Comparison of ENCODE assay signal across 25 mouse cellular contexts in the genomic region with DNA sequence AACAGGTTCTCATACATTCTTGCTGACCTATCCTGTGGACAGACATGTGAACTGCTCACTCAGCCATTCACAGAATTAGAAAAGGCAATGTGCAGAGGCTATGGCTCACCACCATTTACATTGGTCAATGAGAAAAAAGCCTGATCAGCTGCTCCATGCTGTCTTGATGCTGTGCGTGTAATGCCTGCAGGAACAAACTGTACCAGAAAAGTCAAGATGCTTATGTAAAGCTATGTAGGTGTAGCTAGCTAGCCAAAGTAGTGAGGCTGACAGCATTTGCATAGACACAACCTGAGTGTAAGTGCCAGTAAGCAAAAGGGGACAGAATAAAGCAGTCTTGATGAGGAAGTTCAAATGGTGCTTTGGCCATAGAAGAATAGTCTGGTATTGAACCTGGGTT.
DNase-seq lines count a peak whose midpoint lies in the region; ATAC-seq and TF ChIP-seq lines count a peak whose summit lies in the region.
"Had no signal": no experiment of that assay in that cellular context is flagged by ENCODE, and none has a peak within 500 bp of the region (broad histone marks: within the 10 kb centered on the region; RNA-seq: fewer than 3 reads in every experiment).

No protein-coding gene starts in this region.

- in situ Hi-C loops in CH12.LX (cut with MboI; ENCODE audit: low pct_ligation_motif_present, low pct_unique_long_range_greater_than_20kb, low sequenced_read_pairs): no loop called here

- no peak overlapping the region for H3K4me3 ChIP-seq in cerebellum, adult 2 months (replicated peaks; ENCODE audit: insufficient read depth, low read depth, low read length)
- no peak overlapping the region for H3K4me3 ChIP-seq in left cerebral cortex, adult 2 months
- H3K4me3 ChIP-seq in CH12.LX (replicated peaks in 1 of 3; ENCODE audit: low read depth in 2 of 3, low read length in 2 of 3, poor library complexity in 1 of 3): no peak overlapping the region
- H3K4me3 ChIP-seq: embryonic facial prominence, embryonic 13.5 days; embryonic facial prominence, embryonic 15.5 days; erythroblast, embryonic 14.5 days; forebrain, embryonic 10.5 days; forebrain, embryonic 12.5 days had no signal

- no peak overlapping the region for H3K4me2 ChIP-seq in CH12.LX (ENCODE audit: insufficient read depth, low read depth, poor library complexity, severe bottlenecking)
- H3K4me2 ChIP-seq: embryonic facial prominence, embryonic 13.5 days; embryonic facial prominence, embryonic 15.5 days; forebrain, embryonic 12.5 days had no signal

- peak overlapping the region; percentile 55; the same call in 1 of the 2 replicates for H3K27ac ChIP-seq in cerebellum, adult 2 months (ENCODE audit: insufficient read depth, low read length)
- H3K27ac ChIP-seq in left cerebral cortex, adult 2 months: peak overlapping the region; percentile 62
- no peak overlapping the region for H3K27ac ChIP-seq in CH12.LX (ENCODE audit: insufficient read depth, low read depth)
- H3K27ac ChIP-seq: embryonic facial prominence, embryonic 13.5 days; embryonic facial prominence, embryonic 15.5 days; forebrain, embryonic 10.5 days; forebrain, embryonic 12.5 days had no signal

- H3K9me3 ChIP-seq in CH12.LX (replicated peaks; ENCODE audit: low read length): peaks cover 2% of the 10 kb centered on the region
- H3K9me3 ChIP-seq: embryonic facial prominence, embryonic 13.5 days; embryonic facial prominence, embryonic 15.5 days; forebrain, embryonic 10.5 days; forebrain, embryonic 12.5 days had no signal

- H3K27me3 ChIP-seq in cerebellum, adult 2 months (ENCODE audit: control insufficient read depth, insufficient read depth, low read length): no peaks in the 10 kb centered on the region
- H3K27me3 ChIP-seq in CH12.LX (replicated peaks): no peaks in the 10 kb centered on the region
- H3K27me3 ChIP-seq: embryonic facial prominence, embryonic 13.5 days; embryonic facial prominence, embryonic 15.5 days; forebrain, embryonic 12.5 days; Patski had no signal

- H3K9ac ChIP-seq in CH12.LX (ENCODE audit: insufficient read depth, low read depth): no peak overlapping the region
- H3K9ac ChIP-seq: embryonic facial prominence, embryonic 13.5 days; embryonic facial prominence, embryonic 15.5 days; forebrain, embryonic 12.5 days had no signal

- intact Hi-C loops in left cerebral cortex, adult 2 months (cut with DNase I): loop anchor here (5.0 kb wide), 1 partner anchor 534 kb away; the partner anchor contains the start of gene Negr1
- intact Hi-C loops in left cerebral cortex, postnatal 4 days (cut with DNase I): no loop called here

- no peaks in the 10 kb centered on the region for H3K36me3 ChIP-seq in CH12.LX (replicated peaks in 1 of 2; ENCODE audit: control insufficient read depth in 1 of 2, insufficient read depth in 1 of 2, low read length in 1 of 2)
- H3K36me3 ChIP-seq: embryonic facial prominence, embryonic 13.5 days; embryonic facial prominence, embryonic 15.5 days; forebrain, embryonic 10.5 days; forebrain, embryonic 12.5 days; G1E had no signal

- TF ChIP-seq CTCF in cerebellum, adult 2 months (IDR thresholded peaks at IDR 0.05; ENCODE audit: borderline replicate concordance, insufficient read depth, low read depth, low read length): no peak
- no peak for TF ChIP-seq CTCF in left cerebral cortex, adult 2 months (IDR thresholded peaks at IDR 0.05)
- TF ChIP-seq CTCF in CH12.LX (conservative IDR thresholded peaks at IDR 0.05 in 1 of 2, IDR thresholded peaks at IDR 0.05 in 1 of 2; ENCODE audit: low read depth in 2 of 2, low read length in 2 of 2): no peak

- no peak for DNase-seq in cerebellum, adult 2 months
- no peak for DNase-seq in cerebellum, adult 11 months
- DNase-seq in left cerebral cortex, adult 2 months (ENCODE audit: extremely low spot score in 1 of 2, low spot score in 2 of 2): no peak
- no peak for DNase-seq in left cerebral cortex, postnatal 4 days
- DNase-seq in CH12.LX (ENCODE audit: extremely low read depth): peak; percentile 20
- DNase-seq in brain, adult 2 months (ENCODE audit: low read depth, low spot score): peak; percentile 76
- DNase-seq: adrenal gland, adult 8-10 months; adrenal gland, postnatal 14 days; adrenal gland, postnatal 36 days; cerebellum, adult 8-10 months; cerebellum, adult 9-11 months; cerebellum, postnatal 14 days; cerebellum, postnatal 36 days; embryo, embryonic 11 days had no signal

- no peak for TF ChIP-seq POLR2A in cerebellum, adult 2 months (IDR thresholded peaks at IDR 0.05; ENCODE audit: borderline replicate concordance, insufficient read depth, low read length)
- TF ChIP-seq POLR2A in CH12.LX (IDR thresholded peaks at IDR 0.05; ENCODE audit: low read depth, low read length): no peak

- H3K4me1 ChIP-seq in cerebellum, adult 2 months (ENCODE audit: control insufficient read depth, insufficient read depth, low read length): peaks cover 10% of the 10 kb centered on the region; the same call in 1 of the 2 replicates
- H3K4me1 ChIP-seq in CH12.LX (ENCODE audit: control insufficient read depth in 1 of 2, insufficient read depth in 2 of 2): peaks cover 9 to 10% of the 10 kb centered on the region in 2 experiments
- H3K4me1 ChIP-seq: embryonic facial prominence, embryonic 13.5 days; embryonic facial prominence, embryonic 15.5 days; forebrain, embryonic 12.5 days had no signal

- no peak for TF ChIP-seq EP300 in CH12.LX (IDR thresholded peaks at IDR 0.05; ENCODE audit: low read length)

- no peaks in the 10 kb centered on the region for H3K79me2 ChIP-seq in CH12.LX (replicated peaks; ENCODE audit: control insufficient read depth, extremely low read depth, insufficient read depth, poor library complexity, severe bottlenecking)

- WGBS in cerebellum, adult 2 months: 80% methylated on average over 1 of the region's 1 CpGs

- dilution Hi-C loops in CH12.LX (cut with MboI; ENCODE audit: extremely low pct_ligation_motif_present, extremely low pct_unique_long_range_greater_than_20kb, low sequenced_read_pairs): no loop called here

- TF ChIP-seq RAD21 in CH12.LX (IDR thresholded peaks at IDR 0.05; ENCODE audit: low read depth, low read length): no peak

- ATAC-seq in inflammation-experienced regulatory T-cells, adult 6 months: no peak
- ATAC-seq: activated CD4-positive, CD25-positive, alpha-beta regulatory T cell, adult 4 months; forebrain, embryonic 14.5 days; forebrain, embryonic 16.5 days; Patski had no signal

TF ChIP-seq in CH12.LX, 34 proteins besides CTCF, POLR2A, EP300 and RAD21:
- TF ChIP-seq MEF2A (IDR thresholded peaks at IDR 0.05; ENCODE audit: borderline replicate concordance, low read depth, low read length) (peak; percentile 2; the same call in 1 of the 2 replicates), NRF1 (IDR thresholded peaks at IDR 0.05; ENCODE audit: low read depth, low read length) (no peak)

Comparison
In these comparisons a context has a peak if more than half of its experiments do, and no peak if none do; other contexts are left out.
1. DNase-seq: peak in CH12.LX (single experiment) and brain, adult 2 months (single experiment); none in cerebellum, adult 2 months (0 of 2), cerebellum, adult 11 months (single experiment), left cerebral cortex, adult 2 months (0 of 2) and left cerebral cortex, postnatal 4 days (single experiment).